Mouse (Mus musculus): Measurements from ENCODE around the gene H2-K1. TPM values are rescaled to one million over a fixed set of nuclear protein-coding genes. Genes with fewer than 3 reads are reported as not detected.
A peak's percentile ranks its signal among the peaks of the same experiment; 100 is the strongest.

H2-K1 gene
- total and polyA plus RNA-seq, 2 experiments: 2,348 to 5,575 TPM

DNA sequence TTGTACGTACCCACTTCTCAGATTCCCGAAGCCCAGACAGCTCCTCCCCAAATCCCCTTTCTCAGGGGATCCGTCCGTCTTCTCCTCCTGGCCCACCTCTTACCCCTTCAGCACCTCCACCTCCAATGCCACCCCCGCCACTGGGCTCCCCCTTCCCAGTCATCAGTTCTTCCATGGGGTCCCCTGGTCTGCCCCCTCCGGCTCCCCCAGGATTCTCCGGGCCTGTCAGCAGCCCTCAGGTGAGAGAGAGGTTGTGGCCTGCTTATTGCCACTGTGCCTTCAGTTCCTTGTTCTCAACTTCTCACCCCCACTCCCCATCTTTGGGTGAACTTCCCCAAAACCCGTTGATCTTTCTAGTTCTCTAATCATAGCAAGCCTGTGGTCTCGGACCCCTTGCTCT, 32.7 kb upstream of the H2-K1 start:
- no peak for DNase-seq (ENCODE audit: extremely low read depth, low read depth, low spot score)
- H3K36me3 ChIP-seq (ENCODE audit: control insufficient read depth, insufficient read depth, low read length): peaks cover 7% of the 10 kb centered on the region; the same call in 1 of the 2 replicates
- TF ChIP-seq CTCF (IDR thresholded peaks at IDR 0.05; ENCODE audit: low read depth, low read length) (no peak), POLR2A (IDR thresholded peaks at IDR 0.05; ENCODE audit: extremely low read depth, insufficient read depth, low read length) (no peak)
- peak overlapping the region; percentile 95 for H3K9ac ChIP-seq (ENCODE audit: low read depth, low read length)
- H3K79me2 ChIP-seq (ENCODE audit: control insufficient read depth, insufficient read depth, low read length): peaks cover 29% of the 10 kb centered on the region
- peak overlapping the region; percentile 88 for H3K27ac ChIP-seq (replicated peaks; ENCODE audit: insufficient read depth, low read depth, low read length)
- 54% methylated on average over 9 of the region's 9 CpGs for WGBS
- no peaks in the 10 kb centered on the region for H3K27me3 ChIP-seq (ENCODE audit: control insufficient read depth, insufficient read depth, low read length)
- H3K4me3 ChIP-seq (ENCODE audit: insufficient read depth, low read depth, low read length): peak overlapping the region; percentile 96
- peaks cover 19% of the 10 kb centered on the region for H3K4me1 ChIP-seq (ENCODE audit: control insufficient read depth, insufficient read depth, low read length)

DNA sequence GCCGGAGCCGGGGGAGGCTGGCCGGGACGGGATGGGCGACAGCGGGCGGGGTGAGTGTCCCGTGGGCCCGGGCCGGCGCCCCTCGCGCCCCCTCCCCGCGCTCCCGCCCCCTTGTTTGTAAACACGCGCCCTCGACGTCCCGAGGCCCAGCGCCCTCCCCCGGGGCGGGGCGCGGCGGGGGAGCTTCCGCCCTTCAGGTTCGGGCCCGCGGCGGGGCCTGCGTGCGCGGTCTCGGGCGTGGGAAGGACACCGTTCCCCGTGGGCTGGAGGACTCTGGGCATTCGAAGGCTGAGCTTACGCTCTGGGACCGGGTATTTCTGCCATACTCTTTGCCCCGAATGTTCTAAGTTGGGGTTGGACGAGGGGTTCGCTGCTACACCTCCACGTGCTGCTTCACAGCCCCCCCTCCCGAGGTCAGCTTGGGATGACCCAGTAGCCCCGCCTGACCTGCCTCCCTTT, 32.1 kb upstream of the H2-K1 start:
- peak; percentile 49 for DNase-seq (ENCODE audit: extremely low read depth, low read depth, low spot score)
- Histone ChIP-seq H3K9ac (ENCODE audit: low read depth, low read length) (peak overlapping the region; percentile 95), H3K4me1 (ENCODE audit: control insufficient read depth, insufficient read depth, low read length) (peaks cover 19% of the 10 kb centered on the region), H3K36me3 (ENCODE audit: control insufficient read depth, insufficient read depth, low read length) (peaks cover 5% of the 10 kb centered on the region; the same call in 1 of the 2 replicates), H3K79me2 (ENCODE audit: control insufficient read depth, insufficient read depth, low read length) (peaks cover 29% of the 10 kb centered on the region), H3K4me3 (ENCODE audit: insufficient read depth, low read depth, low read length) (peak overlapping the region; percentile 96), H3K27me3 (ENCODE audit: control insufficient read depth, insufficient read depth, low read length) (no peaks in the 10 kb centered on the region), H3K27ac (replicated peaks; ENCODE audit: insufficient read depth, low read depth, low read length) (peak overlapping the region; percentile 88)
- WGBS: under 1% methylated on average over 34 of the region's 48 CpGs
- TF ChIP-seq POLR2A (IDR thresholded peaks at IDR 0.05; ENCODE audit: extremely low read depth, insufficient read depth, low read length) (0 out of 2 replicates have a peak, but pooled peaks have one; percentile 52), CTCF (IDR thresholded peaks at IDR 0.05; ENCODE audit: low read depth, low read length) (no peak)

GRCm38 (mm10) chr17:34031465-34032173, 31.5 kb upstream of the H2-K1 start, which contains the start of the genes Slc39a7 and Rxrb:
TSS of gene Slc39a7 (minus strand) at chr17:34031682.
TSS of gene Rxrb (plus strand) at chr17:34031812.
- H3K4me3 ChIP-seq (ENCODE audit: insufficient read depth, low read depth, low read length): peak within 1 kb of the TSS; percentile 96

GRCm38 (mm10) chr17:34030861-34031326, 30.7 kb upstream of the H2-K1 start:
- WGBS: under 1% methylated on average over 20 of the region's 20 CpGs
- peak overlapping the region; percentile 87 for H3K4me3 ChIP-seq (ENCODE audit: insufficient read depth, low read depth, low read length)
- H3K4me1 ChIP-seq (ENCODE audit: control insufficient read depth, insufficient read depth, low read length): peaks cover 25% of the 10 kb centered on the region
- peaks cover 5% of the 10 kb centered on the region; the same call in 1 of the 2 replicates for H3K36me3 ChIP-seq (ENCODE audit: control insufficient read depth, insufficient read depth, low read length)
- H3K27ac ChIP-seq (replicated peaks; ENCODE audit: insufficient read depth, low read depth, low read length): peak overlapping the region; percentile 82
- peak overlapping the region; percentile 91 for H3K9ac ChIP-seq (ENCODE audit: low read depth, low read length)
- no peak for DNase-seq (ENCODE audit: extremely low read depth, low read depth, low spot score)
- no peaks in the 10 kb centered on the region for H3K27me3 ChIP-seq (ENCODE audit: control insufficient read depth, insufficient read depth, low read length)
- peaks cover 29% of the 10 kb centered on the region for H3K79me2 ChIP-seq (ENCODE audit: control insufficient read depth, insufficient read depth, low read length)
- TF ChIP-seq CTCF (IDR thresholded peaks at IDR 0.05; ENCODE audit: low read depth, low read length) (peak; percentile 13; the same call in 1 of the 2 replicates), POLR2A (IDR thresholded peaks at IDR 0.05; ENCODE audit: extremely low read depth, insufficient read depth, low read length) (no peak)

More at GRCm38 (mm10) chr17:34031465-34032173, 31.5 kb upstream of the H2-K1 start, which contains the start of the genes Slc39a7 and Rxrb:
- Histone ChIP-seq H3K79me2 (ENCODE audit: control insufficient read depth, insufficient read depth, low read length) (peaks cover 29% of the 10 kb centered on the region), H3K4me1 (ENCODE audit: control insufficient read depth, insufficient read depth, low read length) (peaks cover 25% of the 10 kb centered on the region), H3K9ac (ENCODE audit: low read depth, low read length) (peak within 1 kb of the TSS; percentile 95), H3K27me3 (ENCODE audit: control insufficient read depth, insufficient read depth, low read length) (no peaks in the 10 kb centered on the region), H3K27ac (replicated peaks; ENCODE audit: insufficient read depth, low read depth, low read length) (peak within 1 kb of the TSS; percentile 88), H3K36me3 (ENCODE audit: control insufficient read depth, insufficient read depth, low read length) (peaks cover 5% of the 10 kb centered on the region; the same call in 1 of the 2 replicates)
- 1% methylated on average over 73 of the region's 88 CpGs for WGBS
- TF ChIP-seq CTCF (IDR thresholded peaks at IDR 0.05; ENCODE audit: low read depth, low read length) (no peak), POLR2A (IDR thresholded peaks at IDR 0.05; ENCODE audit: extremely low read depth, insufficient read depth, low read length) (peak; percentile 57)
- DNase-seq (ENCODE audit: extremely low read depth, low read depth, low spot score): peak; percentile 81

DNA sequence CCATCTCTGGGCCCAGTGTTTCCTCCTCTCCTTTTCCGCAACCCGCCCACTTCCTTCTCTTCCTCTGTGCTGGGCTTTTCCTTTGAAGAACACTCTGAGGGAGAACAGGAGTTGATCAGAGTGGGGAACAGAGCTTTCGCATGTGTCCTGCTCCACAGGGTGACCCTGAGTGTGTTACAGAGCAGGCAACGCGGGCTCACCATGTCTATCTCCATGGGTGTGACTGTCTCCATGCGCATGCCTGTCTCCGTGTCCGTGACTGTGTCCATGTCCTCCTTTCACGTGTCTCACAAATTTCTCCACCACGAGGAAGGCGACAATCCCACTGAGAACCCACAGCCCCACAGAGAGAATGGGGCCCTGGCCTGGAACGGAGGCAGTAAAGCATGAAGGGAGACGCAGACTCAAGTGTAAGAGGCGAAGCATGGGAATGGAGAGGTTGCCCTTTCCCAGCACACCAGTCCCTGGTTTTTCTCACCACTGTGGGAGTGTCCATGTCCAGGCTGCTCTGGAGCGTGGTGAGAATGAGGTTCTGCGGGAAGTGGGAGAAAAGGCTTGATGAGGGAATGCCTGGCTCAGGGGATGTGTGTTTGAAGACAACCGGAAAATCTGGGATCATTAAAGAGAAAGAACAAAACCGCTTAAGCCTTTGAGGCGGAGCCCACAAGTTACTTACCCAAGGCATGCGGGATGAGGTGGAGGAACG, 29.9 kb upstream of the H2-K1 start:
- TF ChIP-seq CTCF (IDR thresholded peaks at IDR 0.05; ENCODE audit: low read depth, low read length) (no peak), POLR2A (IDR thresholded peaks at IDR 0.05; ENCODE audit: extremely low read depth, insufficient read depth, low read length) (no peak)
- H3K79me2 ChIP-seq (ENCODE audit: control insufficient read depth, insufficient read depth, low read length): peaks cover 29% of the 10 kb centered on the region
- no peaks in the 10 kb centered on the region for H3K27me3 ChIP-seq (ENCODE audit: control insufficient read depth, insufficient read depth, low read length)
- peak overlapping the region; percentile 91 for H3K9ac ChIP-seq (ENCODE audit: low read depth, low read length)
- no peak for DNase-seq (ENCODE audit: extremely low read depth, low read depth, low spot score)
- peaks cover 29% of the 10 kb centered on the region for H3K4me1 ChIP-seq (ENCODE audit: control insufficient read depth, insufficient read depth, low read length)
- peaks cover 4% of the 10 kb centered on the region; the same call in 1 of the 2 replicates for H3K36me3 ChIP-seq (ENCODE audit: control insufficient read depth, insufficient read depth, low read length)
- H3K4me3 ChIP-seq (ENCODE audit: insufficient read depth, low read depth, low read length): peak overlapping the region; percentile 87; the same call in 1 of the 2 replicates
- H3K27ac ChIP-seq (replicated peaks; ENCODE audit: insufficient read depth, low read depth, low read length): no peak overlapping the region
- WGBS: 71% methylated on average over 21 of the region's 21 CpGs
